Mouse (Mus musculus): Measurements from ENCODE around the gene Apobec3.
"Not testable (repeated sequence)": the region's sequence is repeated elsewhere in the genome, so short reads cannot be mapped to it uniquely, and the experiment has no call there.

DNA sequence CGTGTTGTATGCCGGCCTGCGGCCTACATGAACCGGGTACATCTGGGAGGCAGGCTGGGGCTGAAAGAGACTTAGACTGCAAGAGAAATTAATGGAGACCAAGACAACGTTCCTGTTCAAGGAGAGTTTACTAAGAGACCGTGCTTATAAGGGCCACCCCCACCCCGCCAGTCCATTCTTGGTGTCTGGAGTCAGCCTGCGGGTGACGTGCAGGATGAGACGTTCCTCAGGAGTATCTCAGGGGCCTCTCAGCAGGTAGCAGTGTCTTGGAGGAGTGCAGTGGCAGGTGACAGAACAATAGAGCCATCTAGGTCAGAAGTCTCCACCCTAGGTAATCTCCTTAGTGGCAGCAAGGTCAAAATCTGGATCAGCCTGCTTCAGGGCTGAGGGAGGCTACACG, 13.2 kb downstream of the Apobec3 start:
- TF ChIP-seq CTCF (IDR thresholded peaks at IDR 0.05; ENCODE audit: control insufficient read depth, insufficient read depth, insufficient replicate concordance, low read depth, low read length); POLR2A (IDR thresholded peaks at IDR 0.05; ENCODE audit: control insufficient read depth, low read depth, low read length): not testable (repeated sequence)
